Mouse (Mus musculus) sigmoid colon, adult 10 weeks (tissue): ENCODE data around the gene Slc2a13. TPM values are rescaled to one million over a fixed set of nuclear protein-coding genes. Genes with fewer than 3 reads are reported as not detected.

ENCODE experiments used
- polyA plus RNA-seq: library from polyadenylated mRNA; stranded (reverse); fragments of 350-450 nt; fragmentation: Illumina TruSeq; extraction: RNeasy Lipid Tissue Mini Kit (QIAGEN cat#74804); gene quantifications from one replicate; pipeline ENCODE4 v1.2.3, GENCODE M21; 2014; ENCODE audit warnings: low read depth, low replicate concordance

Slc2a13 gene
- polyA plus RNA-seq, result 55.3 TPM

GRCm38 (mm10) chr15:91573111-91573538, at the start of gene Slc2a13:
Slc2a13 (minus strand) TSS chr15:91573261.

Other genes starting within 250 kb of the Slc2a13 start
- 49.5 TPM for gene Lrrk2, start 99.9 kb upstream of the Slc2a13 start, polyA plus RNA-seq